Mouse (Mus musculus) stomach, embryonic 14.5 days (tissue): Measurements from ENCODE around the gene Cep57. TPM values are rescaled to one million over a fixed set of nuclear protein-coding genes. Genes with fewer than 3 reads are reported as not detected.

Experiments
- ATAC-seq: fragments of 200-750 bp; cut with Nextera tagmentation; 2 replicates; pipeline ENCODE4 v1.8.0; 2017; ENCODE audit warnings: low read depth, moderate TSS enrichment; ENCODE audit not compliant: insufficient number of reproducible peaks, insufficient read depth, low FRiP score
- H3K27ac ChIP-seq: fragments of 300-500 bp; sonication (generic); 2 replicates; pipeline ENCODE4 v1.5.1; 2014; ENCODE audit warnings: mild to moderate bottlenecking, low read length, moderate library complexity, mixed read lengths
- H3K27me3 ChIP-seq: fragments of 300-500 bp; sonication (generic); 2 replicates; pipeline ENCODE4 v1.6.1; 2014; ENCODE audit warnings: low read length, control low read depth, mixed read lengths; ENCODE audit not compliant: control insufficient read depth, insufficient read depth
- H3K36me3 ChIP-seq: fragments of 300-500 bp; sonication (generic); 2 replicates; pipeline ENCODE4 v1.6.1; 2014; ENCODE audit warnings: mild to moderate bottlenecking, control low read depth, low read length, moderate library complexity, mixed read lengths; ENCODE audit not compliant: control insufficient read depth, insufficient read depth
- H3K4me1 ChIP-seq: fragments of 300-500 bp; sonication (generic); 2 replicates; pipeline ENCODE4 v1.6.1; 2014; ENCODE audit warnings: low read length, control low read depth, mixed read lengths; ENCODE audit not compliant: control insufficient read depth, insufficient read depth
- H3K4me2 ChIP-seq: fragments of 300-500 bp; sonication (generic); replicated peaks from 2 replicates; pipeline ENCODE4 v1.6.1; 2014; ENCODE audit warnings: low read depth, low read length, control low read depth
- H3K4me3 ChIP-seq: fragments of 300-500 bp; sonication (generic); 2 replicates; pipeline ENCODE4 v1.5.1; 2014; ENCODE audit warnings: low read depth, low read length, control low read depth
- H3K9ac ChIP-seq: fragments of 300-500 bp; sonication (generic); replicated peaks from 2 replicates; pipeline ENCODE4 v1.6.1; 2014; ENCODE audit warnings: low read depth, mild to moderate bottlenecking, control low read depth, low read length, moderate library complexity, mixed read lengths
- H3K9me3 ChIP-seq: fragments of 300-500 bp; sonication (generic); 2 replicates; pipeline ENCODE4 v1.6.1; 2016; ENCODE audit warnings: low read depth, low read length, control low read depth; ENCODE audit not compliant: control insufficient read depth
- WGBS: fragments of 180-500 bp; shearing (Covaris S2); extraction: QIAGEN DNeasy Blood & Tissue Kit; methylation state at CpG from one replicate; pipeline ENCODE4 v1.1.7; 2014; 5-methylcytosine and 5-hydroxymethylcytosine counted together
- polyA plus RNA-seq: library from polyadenylated mRNA; unstranded; fragments of >200 nt; fragmentation: Nextera tagmentation; extraction: Ambion mirVana; gene quantifications from 2 replicates; pipeline ENCODE4 v1.2.1, GENCODE M21; 2014

Cep57 gene
- polyA plus RNA-seq, 1 experiment from 2014 or later, result 64.7 TPM

- H3K4me3 ChIP-seq, result no peak overlapping the region
- H3K4me1 ChIP-seq, result no peaks in the 10 kb centered on the region
- ATAC-seq, result 0 out of 2 replicates have a peak, but pooled peaks have one; percentile 69
- no peak overlapping the region for H3K4me2 ChIP-seq
- H3K9ac ChIP-seq, result no peak overlapping the region
- no peaks in the 10 kb centered on the region for H3K9me3 ChIP-seq
- 77% methylated on average over 10 of the region's 10 CpGs for WGBS
- H3K27me3 ChIP-seq, result no peaks in the 10 kb centered on the region
- no peak overlapping the region for H3K27ac ChIP-seq
- peaks cover 12% of the 10 kb centered on the region for H3K36me3 ChIP-seq
Observed at GRCm38 (mm10) chr9:13848481-13849480, 21.9 kb upstream of the Cep57 start.

DNA sequence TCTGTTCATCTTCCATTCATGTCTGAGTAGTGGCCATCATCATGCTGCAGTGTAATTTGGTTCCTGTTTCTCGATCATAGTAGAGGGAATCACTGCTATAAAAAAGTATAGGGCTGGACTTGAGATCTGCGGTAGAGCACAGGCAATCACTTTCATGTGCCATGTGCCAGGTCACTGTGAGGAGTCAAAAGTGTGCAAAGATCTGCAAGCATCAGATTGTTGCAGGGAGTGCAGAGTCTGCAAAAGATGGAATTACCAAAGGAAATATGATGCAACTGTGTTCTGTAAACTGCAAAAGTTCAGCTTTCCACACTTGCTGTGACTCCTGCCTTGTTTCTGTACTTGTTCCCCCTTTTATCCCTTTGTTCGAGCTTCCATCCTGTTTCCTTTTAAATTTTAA is 20.7 kb upstream of the Cep57 start:
- ATAC-seq, result no peak
- no peak overlapping the region for H3K9ac ChIP-seq
- H3K4me3 ChIP-seq, result no peak overlapping the region
- WGBS, result 86% methylated on average over 3 of the region's 3 CpGs
- no peak overlapping the region for H3K4me2 ChIP-seq
- H3K4me1 ChIP-seq, result no peaks in the 10 kb centered on the region
- no peak overlapping the region for H3K27ac ChIP-seq
- no peaks in the 10 kb centered on the region for H3K9me3 ChIP-seq
- H3K36me3 ChIP-seq, result peaks cover 20% of the 10 kb centered on the region
- no peaks in the 10 kb centered on the region for H3K27me3 ChIP-seq

DNA sequence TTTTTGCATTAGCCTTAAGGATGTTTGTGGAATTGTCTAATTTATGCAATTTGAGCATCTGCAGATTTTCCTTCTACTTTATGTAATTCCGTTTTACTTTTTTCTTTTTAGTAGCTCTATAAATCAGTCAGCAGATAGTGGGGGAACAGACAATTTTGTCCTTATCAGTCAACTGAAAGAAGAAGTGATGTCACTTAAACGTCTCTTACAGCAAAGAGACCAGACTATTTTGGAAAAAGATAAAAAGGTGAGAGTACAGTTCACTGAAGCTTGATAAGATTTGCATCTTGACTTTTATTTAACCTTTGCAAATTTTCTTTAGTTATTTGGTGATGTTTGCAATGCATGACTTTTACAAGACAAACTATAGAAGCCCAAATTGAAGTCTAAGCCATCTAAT is 9.8 kb upstream of the Cep57 start:
- H3K4me1 ChIP-seq, result no peaks in the 10 kb centered on the region
- no peak overlapping the region for H3K4me2 ChIP-seq
- no peak for ATAC-seq
- WGBS, result 79% methylated on average over 2 of the region's 2 CpGs
- no peak overlapping the region for H3K4me3 ChIP-seq
- H3K36me3 ChIP-seq, result peaks cover 79% of the 10 kb centered on the region
- H3K9ac ChIP-seq, result no peak overlapping the region
- no peaks in the 10 kb centered on the region for H3K9me3 ChIP-seq
- no peak overlapping the region for H3K27ac ChIP-seq
- H3K27me3 ChIP-seq, result no peaks in the 10 kb centered on the region

- no peaks in the 10 kb centered on the region for H3K4me1 ChIP-seq
- no peaks in the 10 kb centered on the region for H3K27me3 ChIP-seq
- H3K9me3 ChIP-seq, result no peaks in the 10 kb centered on the region
- H3K36me3 ChIP-seq, result peaks cover 73% of the 10 kb centered on the region
- H3K4me2 ChIP-seq, result no peak overlapping the region
- H3K9ac ChIP-seq, result no peak overlapping the region
- no peak for ATAC-seq
- H3K4me3 ChIP-seq, result no peak overlapping the region
- H3K27ac ChIP-seq, result no peak overlapping the region
- WGBS, result 86% methylated on average over 3 of the region's 3 CpGs
Observed at GRCm38 (mm10) chr9:13835256-13835655, 8.3 kb upstream of the Cep57 start.

DNA sequence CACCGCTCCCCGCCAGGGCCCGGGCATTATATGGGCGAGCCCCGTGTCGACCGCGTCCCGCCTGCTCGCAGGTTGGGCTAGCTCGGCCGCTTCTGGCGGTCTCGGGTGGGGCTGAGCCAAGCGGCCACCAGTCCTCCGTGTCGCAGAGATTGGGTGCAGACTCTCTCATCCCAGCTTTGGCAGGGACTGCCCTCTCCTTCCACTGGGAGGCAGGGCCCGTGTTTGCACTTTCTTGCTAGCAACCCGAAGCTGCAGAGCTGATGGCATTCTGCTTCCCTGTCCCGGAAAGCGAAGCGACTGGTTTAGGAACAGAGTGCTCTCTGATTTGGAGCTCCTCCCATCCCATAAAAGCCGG is 1.2 kb upstream of the Cep57 start:
- Histone ChIP-seq H3K36me3 (peaks cover 16% of the 10 kb centered on the region), H3K4me3 (peak overlapping the region; percentile 79), H3K9me3 (no peaks in the 10 kb centered on the region), H3K4me1 (peaks cover 20% of the 10 kb centered on the region), H3K4me2 (peak overlapping the region; percentile 74), H3K27ac (peak overlapping the region; percentile 97), H3K9ac (peak overlapping the region; percentile 79), H3K27me3 (no peaks in the 10 kb centered on the region)
- WGBS, result under 1% methylated on average over 23 of the region's 23 CpGs
- peak; percentile 7; the same call in 1 of the 2 replicates for ATAC-seq

GRCm38 (mm10) chr9:13827406-13828086 is 639 bp upstream of the Cep57 start, which contains the start of gene Fam76b:
Gene Fam76b (plus strand): TSS chr9:13827716.
- H3K27ac ChIP-seq, result peak within 1 kb of the TSS; percentile 98
- under 1% methylated on average over 67 of the region's 67 CpGs for whole genome bisulfite sequencing
- H3K36me3 ChIP-seq, result peaks cover 15% of the 10 kb centered on the region
- H3K9me3 ChIP-seq, result no peaks in the 10 kb centered on the region
- peak; percentile 94 for ATAC-seq
- peak within 1 kb of the TSS; percentile 87 for H3K4me3 ChIP-seq
- no peaks in the 10 kb centered on the region for H3K27me3 ChIP-seq
- H3K9ac ChIP-seq, result peak within 1 kb of the TSS; percentile 80
- H3K4me1 ChIP-seq, result peaks cover 20% of the 10 kb centered on the region
- H3K4me2 ChIP-seq, result peak within 1 kb of the TSS; percentile 74

DNA sequence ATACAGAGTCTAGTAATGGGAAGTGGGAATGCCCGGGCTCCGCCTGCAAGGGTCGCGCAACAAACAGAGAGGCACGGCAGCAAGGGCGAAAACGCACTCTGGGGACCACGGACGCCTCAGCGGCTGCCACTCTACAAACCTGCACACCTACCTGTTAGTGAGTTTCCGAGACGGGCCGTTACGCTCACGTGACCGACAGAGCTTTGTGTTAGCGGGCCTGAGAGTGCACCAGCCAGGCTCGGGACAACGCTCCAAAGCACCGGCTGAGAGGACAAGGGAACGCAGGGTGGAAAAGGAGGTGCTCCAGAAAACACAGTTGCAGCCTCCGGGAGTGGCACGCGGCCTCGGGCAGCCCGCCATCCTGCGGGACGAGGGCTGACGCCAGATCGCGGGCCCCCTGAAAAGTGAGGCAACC is 509 bp downstream of the Cep57 start:
- peaks cover 20% of the 10 kb centered on the region for H3K4me1 ChIP-seq
- peak overlapping the region; percentile 80 for H3K9ac ChIP-seq
- H3K4me3 ChIP-seq, result peak overlapping the region; percentile 87
- H3K4me2 ChIP-seq, result peak overlapping the region; percentile 63
- H3K36me3 ChIP-seq, result peaks cover 13% of the 10 kb centered on the region
- H3K9me3 ChIP-seq, result no peaks in the 10 kb centered on the region
- 0% methylated on average over 31 of the region's 31 CpGs for WGBS
- ATAC-seq, result peak; percentile 12
- H3K27me3 ChIP-seq, result no peaks in the 10 kb centered on the region
- peak overlapping the region; percentile 98 for H3K27ac ChIP-seq

GRCm38 (mm10) chr9:13825896-13826295 is 1.0 kb downstream of the Cep57 start:
- H3K9me3 ChIP-seq, result no peaks in the 10 kb centered on the region
- no peak for ATAC-seq
- peak overlapping the region; percentile 98 for H3K27ac ChIP-seq
- peak overlapping the region; percentile 87 for H3K4me3 ChIP-seq
- H3K4me2 ChIP-seq, result peak overlapping the region; percentile 63
- 5% methylated on average over 8 of the region's 8 CpGs for WGBS
- peaks cover 14% of the 10 kb centered on the region for H3K36me3 ChIP-seq
- no peaks in the 10 kb centered on the region for H3K27me3 ChIP-seq
- H3K4me1 ChIP-seq, result peaks cover 20% of the 10 kb centered on the region
- peak overlapping the region; percentile 80 for H3K9ac ChIP-seq
